Mouse (Mus musculus) Muller cell, postnatal 12 days (primary cell): ENCODE data around the gene Robo1.
"Not testable (repeated sequence)": the region's sequence is repeated elsewhere in the genome, so short reads cannot be mapped to it uniquely, and the experiment has no call there.

Source experiments
- DNase-seq: peaks from one replicate; pipeline ENCODE4 v3.0.0-alpha.2; 2015; ENCODE audit errors: inconsistent ontology term

Robo1 gene

DNA sequence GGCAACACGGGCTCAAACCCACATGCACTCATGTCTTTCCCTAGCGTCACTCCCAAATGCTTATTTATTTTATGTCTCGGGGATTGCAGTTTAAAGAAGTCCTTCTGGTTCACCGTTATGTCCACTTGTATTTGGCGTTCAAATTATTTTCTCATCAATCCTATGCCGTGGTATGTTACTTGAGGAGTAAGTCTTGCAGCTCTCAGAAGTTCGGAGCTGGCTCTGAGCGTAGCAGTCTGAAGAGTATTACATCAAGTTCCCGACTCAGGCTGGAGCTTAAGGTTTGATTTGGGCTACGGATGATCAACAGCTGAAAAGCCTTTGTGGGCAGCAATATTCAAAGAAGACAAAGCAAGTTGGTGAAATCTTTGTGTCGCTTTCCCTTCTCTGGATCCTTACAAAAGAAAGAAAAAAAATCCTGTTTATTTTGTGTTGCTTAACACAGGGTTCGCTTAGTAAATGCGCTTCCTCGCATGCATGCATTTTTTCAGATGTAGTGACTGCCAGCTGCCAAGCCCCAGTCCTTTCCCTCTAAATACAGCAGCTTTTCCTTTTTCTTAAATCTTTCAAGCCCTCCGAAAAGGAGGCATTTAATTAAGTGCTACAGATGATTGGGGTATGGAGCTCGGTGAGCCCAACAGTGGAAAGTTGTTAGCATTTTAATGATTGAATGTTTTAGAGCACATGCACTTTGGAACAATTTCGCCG is 136.5 kb downstream of the Robo1 start:
- no peak for DNase-seq

DNA sequence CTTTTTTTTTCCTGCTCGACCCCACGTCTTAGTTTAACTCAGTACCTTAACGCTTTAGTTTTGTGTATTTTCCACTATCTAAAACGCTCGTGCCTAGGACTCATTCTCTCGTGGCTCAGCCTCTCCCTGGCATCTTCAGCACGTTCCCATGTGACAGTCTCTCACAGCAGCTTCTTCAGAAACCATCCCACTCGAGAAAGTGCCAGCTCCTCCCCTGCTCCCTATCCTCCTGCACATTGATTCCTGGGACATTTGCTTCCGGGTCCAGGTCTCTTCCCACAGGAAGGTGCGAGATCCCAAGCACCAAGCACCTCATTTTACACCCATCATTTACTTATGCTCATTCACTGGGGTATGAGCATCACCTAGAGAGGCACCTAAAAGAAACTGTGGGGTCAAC is 150.0 kb downstream of the Robo1 start:
- DNase-seq, result no peak

DNA sequence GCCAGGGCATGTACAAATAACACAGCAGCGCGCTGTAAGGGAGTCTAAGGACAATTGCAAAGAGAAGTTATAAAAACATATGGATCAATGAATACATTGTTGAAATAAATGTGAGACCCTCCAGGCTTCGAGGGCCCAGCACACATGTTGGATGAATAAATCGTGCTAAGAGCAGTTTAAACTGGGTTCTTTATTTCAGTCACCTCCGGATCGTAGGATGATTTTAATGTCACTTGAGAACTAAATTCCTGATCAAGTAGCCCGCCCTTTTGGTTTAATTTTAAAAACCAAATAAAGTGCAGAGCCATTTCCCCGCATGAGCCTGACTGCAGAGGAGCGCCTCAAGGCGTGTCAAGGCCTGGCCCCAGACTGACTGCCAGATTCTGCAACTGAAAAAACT is 150.5 kb downstream of the Robo1 start:
- no peak for DNase-seq

DNA sequence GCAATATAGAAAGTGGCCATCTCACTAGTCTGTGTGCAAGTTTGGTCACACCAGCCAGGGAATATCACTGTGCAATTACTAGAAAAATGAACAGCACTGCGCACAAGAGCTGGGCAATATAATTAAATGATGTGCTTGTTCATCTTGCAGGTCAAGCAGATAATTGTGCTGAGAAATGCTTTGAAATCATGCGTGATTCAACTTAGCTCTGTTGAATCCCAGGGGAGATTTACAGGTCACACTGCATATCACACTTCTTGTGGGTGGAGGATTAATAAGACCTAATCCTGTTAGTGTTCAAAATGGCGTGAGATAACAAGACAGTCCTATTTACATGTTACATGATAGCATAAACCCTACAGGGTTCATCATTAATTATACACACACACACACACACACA is 157.6 kb downstream of the Robo1 start:
- DNase-seq, result no peak

DNA sequence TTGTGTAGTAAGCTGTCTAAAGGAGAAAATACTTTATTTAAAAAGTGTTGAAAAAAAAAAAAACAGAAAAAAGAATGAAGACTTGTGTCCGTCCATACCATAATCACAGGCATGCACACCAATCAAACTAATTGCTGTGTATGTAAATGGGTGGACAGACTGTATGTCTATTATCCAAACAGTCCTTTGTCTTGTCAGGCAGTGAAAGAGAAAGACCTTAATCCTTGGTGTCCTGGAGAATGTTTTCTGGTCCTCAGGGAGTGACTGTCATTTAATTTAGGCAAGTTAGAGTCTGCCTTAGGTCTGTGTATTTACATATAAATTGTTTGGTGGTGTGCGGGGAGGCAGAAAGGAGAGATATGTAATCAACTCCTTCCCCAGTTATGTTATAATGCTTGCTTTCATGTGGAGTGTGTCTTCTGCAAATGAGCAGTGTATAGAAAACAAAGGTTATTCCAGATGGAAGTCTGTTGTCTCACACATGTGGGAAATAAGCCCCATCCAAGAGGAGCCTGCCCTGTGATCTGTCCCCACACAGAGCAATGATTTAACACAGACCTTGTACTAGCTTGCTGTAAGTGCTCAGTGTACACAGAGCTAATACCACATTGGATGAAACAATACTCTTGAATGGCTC is 162.0 kb downstream of the Robo1 start:
- no peak for DNase-seq

DNA sequence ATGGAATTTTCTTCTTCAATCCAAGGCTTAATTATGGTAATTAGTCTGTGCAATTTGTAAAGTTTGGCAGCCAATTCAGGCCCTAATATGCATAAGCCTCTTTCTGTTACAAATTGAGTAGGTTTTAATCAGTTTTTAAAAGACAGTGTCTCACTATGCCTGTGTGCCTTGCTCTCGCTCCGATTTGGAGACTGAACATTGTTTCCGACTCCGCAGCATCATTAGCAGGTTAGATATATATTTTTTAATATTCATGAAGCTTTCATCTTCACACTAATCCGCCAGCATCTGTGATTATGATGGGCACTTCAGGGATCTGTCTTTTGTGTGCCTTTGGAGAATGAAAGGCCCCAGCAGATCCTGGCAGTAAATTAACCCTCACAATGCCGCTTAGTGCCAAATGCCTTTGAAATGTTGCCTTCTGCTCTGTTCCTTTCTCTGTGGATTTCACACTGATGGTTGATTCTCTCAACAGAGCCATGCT is 202.7 kb downstream of the Robo1 start:
- peak; percentile 87 for DNase-seq

DNA sequence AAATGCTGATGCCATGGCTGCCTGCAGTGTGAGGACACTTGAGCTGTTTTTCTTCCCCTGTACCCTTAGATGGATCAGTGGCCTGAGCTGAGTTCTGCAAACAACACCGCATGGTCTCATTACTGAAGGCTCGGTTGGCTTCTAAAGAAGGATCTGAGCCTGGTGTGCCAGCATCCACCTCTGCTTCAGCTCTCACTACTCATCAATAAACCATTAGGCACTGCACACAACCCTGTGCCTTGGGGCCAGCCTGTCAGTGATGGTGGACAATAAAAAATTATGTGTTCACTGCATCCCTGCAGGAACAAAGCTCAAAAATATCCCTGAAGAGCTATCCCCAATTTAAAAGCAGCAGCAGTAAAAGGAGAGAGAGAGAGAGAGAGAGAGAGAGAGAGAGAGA is 223.2 kb downstream of the Robo1 start:
- DNase-seq, result no peak

DNA sequence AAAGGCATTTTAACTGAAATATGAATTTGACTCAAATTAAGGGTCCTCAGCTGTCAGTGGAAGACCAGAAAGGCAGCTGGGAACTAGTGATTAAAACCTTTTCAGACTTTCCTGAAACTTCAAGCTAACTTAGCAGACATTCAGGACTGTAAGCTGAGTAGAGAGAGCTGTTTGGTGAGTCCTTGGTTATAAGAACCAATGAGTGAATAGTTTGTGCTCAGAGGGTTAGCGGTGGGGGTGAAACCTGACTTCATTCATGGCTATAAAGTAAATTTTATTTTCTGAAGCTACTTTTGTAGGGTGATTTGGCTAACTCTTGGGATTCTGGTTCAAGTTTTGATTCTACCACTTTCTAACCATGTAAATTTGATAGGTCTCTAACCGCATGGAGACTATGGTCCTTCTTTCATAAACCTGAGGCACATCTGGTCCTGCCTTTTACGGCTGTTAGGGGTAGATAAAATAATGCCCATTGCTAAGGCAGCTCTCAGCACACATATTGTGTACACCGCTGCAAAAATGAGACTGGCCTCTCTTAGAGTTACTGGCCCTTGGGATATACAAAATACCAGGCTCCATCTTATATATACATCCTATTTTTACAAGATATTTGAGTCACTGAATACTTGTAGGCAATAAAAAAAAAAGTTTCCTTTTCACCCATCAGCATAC is 225.9 kb downstream of the Robo1 start:
- no peak for DNase-seq

DNA sequence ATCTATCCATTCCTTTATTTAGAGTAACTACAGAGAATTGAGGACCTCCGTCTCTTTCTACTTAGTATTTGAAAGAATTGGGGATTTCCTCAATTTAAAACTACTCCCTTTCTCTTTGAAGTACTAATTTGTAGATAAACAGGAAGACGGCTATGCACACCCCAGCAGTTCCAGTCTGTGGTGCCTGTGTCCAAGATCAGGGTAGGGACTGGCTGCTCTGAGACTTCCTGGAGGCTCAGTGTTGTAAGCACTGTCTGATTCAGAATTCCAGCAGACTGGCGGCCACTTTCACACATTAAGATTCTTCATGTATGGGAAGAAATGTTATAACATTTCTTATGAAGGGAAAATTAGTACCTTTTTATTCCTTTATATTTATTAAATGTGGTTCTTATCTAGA is 230.1 kb downstream of the Robo1 start:
- DNase-seq, result no peak

DNA sequence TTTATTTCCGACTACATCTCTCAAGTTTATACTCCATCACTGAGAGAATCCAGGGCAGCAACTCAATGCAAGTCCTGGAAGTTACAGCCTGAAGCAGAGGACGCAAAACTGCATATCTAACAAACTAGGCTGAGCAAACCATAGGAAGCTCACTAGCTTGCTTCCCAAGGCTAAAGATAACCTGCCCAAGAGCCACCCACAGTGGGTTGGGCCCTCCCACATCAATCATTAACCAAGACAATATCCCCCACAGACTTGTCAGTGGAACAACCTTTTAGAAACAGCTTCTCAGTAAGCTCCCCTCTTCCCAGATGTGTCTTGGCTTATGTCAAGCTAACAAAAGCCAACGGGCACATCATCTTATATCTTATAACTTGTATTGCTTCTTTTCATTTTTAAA is 235.8 kb downstream of the Robo1 start:
- no peak for DNase-seq

DNA sequence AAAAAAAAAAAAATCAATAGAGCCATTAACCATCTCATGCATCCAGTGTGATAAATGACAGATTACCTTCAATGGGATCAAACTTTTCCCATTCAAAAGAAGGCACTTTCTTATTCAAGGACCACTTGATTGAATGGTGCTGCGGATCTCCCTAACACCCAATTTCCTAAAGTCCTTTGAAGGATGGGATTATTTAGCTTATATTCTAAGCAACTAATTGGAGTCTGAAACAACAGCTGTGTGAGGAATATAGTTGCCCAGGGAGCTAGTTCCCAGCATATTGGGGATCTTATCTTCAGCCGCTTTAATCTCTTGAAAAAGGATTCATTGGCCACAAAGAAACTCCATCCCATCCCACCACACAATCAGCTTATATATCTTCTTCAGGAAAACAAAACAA is 236.8 kb downstream of the Robo1 start:
- DNase-seq, result no peak

DNA sequence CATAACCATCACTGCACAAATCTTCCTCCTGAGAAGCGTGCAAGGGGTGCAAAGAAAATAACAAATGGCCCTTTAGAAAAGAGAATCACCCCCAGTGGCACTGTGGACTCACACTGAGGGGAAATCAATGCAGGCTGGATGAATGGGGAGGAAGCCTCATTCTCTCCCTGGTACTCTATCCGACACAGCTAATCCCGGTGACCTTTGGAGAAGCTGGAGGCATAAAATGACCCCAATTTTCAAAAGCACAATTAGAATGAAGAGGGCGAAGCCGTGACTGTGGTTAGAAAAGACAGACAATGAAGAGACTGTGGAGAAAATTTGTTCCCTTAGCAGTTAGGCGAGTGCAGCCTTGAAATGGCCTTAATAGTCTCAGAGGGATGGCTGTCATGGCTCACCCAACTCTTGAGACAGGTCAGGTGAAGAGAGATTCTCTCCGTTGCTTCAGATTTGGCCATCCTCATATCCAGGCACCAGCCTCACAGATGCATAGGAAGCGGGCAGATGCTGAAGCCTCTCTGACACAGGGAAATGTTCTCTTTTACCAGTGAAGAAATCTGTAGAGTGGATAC is 243.7 kb downstream of the Robo1 start:
- DNase-seq, result peak; percentile 7

DNA sequence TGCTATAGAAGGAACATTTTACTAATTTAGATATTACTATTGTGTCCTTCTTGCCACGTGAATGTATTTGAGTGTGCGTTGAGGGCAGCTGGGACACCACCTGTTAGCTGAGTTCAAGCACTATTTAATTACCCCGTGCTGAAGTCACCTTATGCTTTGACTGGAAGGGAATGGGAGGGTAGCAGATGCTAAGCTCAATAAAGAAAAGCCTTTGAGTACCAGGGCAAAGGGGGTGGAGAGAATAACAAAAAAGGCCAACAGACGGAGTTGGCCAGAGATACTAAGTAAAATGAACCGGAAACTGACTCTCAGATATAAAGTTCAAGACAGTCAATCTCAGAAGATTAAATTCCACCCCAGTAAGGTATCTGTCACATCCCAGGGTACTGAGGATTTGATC is 245.6 kb downstream of the Robo1 start:
- DNase-seq, result no peak

DNA sequence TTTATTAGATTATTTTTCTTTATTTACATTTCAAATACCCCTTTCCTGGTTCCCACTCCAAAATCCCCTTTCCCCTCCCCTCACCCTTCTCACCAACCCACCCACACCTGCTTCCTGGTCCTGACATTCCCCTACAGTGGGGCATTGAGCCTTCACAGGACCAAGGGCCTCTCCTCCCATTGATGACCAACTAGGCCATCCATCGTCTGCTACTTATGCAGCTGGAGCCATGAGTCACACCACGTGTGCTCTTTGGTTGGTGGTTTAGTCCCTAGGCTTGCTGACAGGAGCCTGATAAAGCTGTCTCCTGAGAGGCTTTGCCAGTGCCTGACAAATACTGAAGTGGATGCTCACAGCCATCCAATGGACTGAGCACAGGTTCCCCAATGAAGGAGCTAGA is 254.0 kb downstream of the Robo1 start:
- DNase-seq, result not testable (repeated sequence)

DNA sequence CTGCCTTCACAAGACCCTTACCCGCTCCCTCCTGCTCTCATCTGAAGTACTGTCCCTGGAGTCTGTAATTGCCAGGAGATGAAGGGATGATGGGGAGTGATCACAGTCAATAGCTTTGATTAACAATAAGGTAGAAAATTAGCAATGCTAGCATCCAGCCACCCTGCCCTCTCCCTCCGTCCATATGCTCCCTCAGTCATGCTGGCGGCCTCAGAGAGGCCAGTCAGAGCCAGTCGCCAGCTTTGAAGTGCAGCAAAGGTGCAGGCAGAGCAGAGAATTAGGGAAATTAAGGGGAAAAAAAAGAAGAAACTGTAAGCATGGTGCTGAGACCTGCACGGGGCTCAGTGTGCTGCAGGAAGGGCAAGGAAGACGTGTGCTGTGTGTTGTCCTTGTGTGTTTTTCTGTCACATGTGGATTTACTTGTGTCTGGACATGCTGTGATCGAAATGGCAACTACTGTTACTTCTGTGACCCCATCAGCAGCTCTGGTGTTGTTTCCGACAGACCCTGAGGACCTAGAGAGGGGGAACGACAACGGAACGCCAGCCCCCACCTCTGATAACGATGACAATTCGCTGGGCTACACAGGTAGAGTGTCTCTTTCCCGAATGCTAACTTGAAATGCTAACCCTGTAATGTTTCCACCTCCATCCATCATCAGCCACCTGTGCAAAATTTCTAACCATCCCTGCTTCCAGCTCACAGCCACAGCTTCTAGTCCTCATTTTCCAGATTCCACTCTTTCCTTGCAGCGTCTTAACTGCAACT is 255.3 kb downstream of the Robo1 start:
- no peak for DNase-seq

DNA sequence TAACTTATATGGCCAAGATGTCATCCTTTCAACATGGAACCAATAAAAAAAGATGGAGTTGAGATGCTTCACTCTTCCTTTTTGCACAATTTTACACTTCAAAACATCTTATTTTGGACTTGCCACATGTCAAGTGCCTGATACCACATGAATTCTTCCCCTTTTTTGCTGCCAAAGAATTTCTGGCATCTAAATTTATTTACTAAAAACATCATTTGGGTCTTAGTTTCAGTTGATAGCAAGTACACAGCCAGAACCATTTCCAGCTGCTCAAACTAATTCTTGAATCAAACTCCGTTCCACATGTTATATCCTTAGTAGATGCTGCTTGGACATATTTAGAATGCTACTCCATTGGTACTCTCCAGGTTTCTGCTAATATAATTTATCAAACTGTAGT is 267.1 kb downstream of the Robo1 start:
- no peak for DNase-seq

DNA sequence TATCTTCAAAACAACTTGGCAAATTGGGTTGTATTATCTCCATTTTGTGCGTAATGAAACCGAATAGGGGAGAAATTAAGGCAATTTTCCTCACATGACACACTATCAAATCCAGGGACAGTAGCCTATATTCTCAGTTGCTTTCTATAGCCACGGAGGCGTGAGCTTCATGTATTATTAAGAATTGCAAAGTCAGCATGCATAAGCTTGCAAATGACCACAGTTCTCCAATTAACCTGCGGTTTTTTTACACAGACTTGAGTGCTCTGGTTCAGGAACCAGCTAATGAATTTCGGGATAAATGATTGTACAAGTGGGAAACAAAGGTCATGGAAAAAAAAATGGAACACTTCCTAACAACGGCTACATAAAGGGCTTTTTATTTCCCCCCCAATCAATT is 268.9 kb downstream of the Robo1 start:
- no peak for DNase-seq

DNA sequence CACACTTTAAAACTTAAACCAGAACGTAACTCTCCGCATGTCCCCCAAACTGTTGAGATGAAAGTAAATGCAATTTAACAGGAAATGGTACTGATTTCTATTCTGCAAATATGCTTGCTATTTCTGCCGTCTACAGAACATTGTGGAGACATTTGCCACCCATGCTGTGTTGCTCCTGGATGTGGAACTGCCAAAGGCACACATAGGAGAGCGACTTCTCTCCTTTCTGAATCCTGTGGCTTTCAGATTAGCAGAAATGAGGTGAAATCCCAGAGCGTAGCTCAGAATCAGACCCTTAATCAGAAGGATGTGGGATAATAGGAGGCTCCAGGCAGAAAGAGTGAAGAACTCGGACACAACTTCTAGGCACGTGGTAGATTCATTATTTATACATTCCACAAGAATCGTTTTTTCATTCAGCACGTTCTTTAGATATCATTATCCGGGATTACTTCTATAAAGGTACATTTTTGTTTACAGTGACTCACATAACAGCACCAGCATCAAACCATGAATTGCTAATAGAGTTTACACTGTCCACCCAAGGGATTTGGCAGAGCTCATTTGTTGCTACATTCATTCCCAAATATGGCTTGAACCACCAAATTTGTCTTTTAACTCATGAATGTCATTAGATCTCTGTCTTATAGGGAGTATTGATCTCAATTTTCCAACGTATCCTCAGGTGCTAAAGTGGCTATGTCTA is 276.5 kb downstream of the Robo1 start:
- no peak for DNase-seq

DNA sequence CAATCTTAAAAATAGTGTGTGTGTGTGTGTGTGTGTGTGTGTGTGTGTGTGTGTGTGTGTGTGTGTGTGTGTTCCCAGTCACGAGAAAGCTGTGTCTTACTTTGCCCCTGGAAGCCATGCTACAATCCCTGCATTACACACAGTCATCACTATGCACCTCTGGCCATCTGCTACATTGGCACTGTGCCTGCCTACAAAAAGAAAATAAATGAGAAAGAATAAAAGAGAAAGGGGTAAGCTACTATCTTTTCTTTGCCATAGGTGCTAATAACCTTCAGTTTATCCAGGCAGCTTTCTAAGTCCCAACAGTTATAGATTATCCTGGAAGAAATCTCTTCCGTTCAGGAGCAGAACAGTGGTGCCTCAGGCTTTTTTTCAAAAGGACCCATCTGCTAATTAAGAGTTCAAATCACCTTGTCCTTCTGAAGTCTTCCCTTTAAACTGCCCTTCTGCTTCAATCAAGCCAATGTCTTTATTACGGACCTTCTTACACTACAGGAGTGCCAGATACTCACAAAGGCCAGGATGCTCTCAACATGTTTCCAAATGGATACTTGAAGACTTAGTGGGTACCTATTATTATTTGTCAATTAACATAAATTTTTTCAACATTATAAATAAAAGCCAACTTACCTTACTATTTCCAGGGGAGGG is 277.2 kb downstream of the Robo1 start:
- no peak for DNase-seq

DNA sequence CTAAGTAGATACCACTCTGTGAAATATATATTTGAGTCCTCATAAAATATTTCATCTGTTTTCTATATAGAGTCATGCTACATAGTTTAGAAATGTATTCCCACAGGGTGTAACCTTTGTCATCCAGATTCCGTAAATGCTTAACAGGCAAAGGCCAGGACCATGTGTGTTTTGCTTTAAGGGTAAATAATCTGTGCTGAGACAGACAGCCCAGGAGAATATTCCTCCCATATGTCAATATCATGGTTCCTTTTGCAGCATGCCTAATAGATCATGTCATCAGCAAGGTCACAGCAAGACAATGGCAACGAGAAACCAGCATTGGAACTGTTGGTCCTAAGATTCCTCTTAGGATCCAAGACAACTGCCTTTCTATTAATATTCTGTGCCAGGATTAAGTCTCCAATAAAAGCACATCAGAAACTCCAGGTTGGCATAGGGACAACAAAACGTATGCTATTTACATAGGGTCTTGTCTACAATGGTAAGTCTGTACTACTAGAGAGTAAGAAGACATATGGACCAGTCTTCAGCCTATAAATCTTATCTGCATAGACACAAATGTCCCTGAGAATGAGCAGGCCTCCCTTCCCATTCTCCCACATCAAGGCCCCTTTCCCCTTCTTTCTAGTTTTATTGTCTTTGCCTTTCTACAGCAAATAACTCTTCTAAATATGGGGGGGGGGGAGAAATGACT is 279.4 kb downstream of the Robo1 start:
- no peak for DNase-seq
